In genomic region chr16:91505116-91505601, GRCm38 (mm10) we compare ENCODE assay signal across 13 mouse cellular contexts. TPM values are rescaled to one million over a fixed set of nuclear protein-coding genes. Genes with fewer than 3 reads are reported as not detected.
DNase-seq lines count a peak whose midpoint lies in the region; ATAC-seq lines count a peak whose summit lies in the region.
"Had no signal": no experiment of that assay in that cellular context is flagged by ENCODE, and none has a peak within 500 bp of the region (broad histone marks: within the 10 kb centered on the region; RNA-seq: fewer than 3 reads in every experiment).

No protein-coding gene starts in this region.

- DNase-seq in forebrain, embryonic 14.5 days (ENCODE audit: low spot score), result peak; percentile 23
- DNase-seq in layer of hippocampus, adult 11-12 months (ENCODE audit: low spot score), result peak; percentile 51
- no peak for DNase-seq in layer of hippocampus, postnatal 25 days (ENCODE audit: extremely low spot score in 1 of 2, low spot score in 1 of 2)
- peak; percentile 72 to 85 for DNase-seq in gastrocnemius, adult 8-10 months (ENCODE audit: low spot score in 2 of 2)
- peak; percentile 32 to 40 for DNase-seq in layer of hippocampus, postnatal 36 days
- DNase-seq: embryo, embryonic 11 days had no signal

- WGBS in forebrain, embryonic 14.5 days, result 84% methylated on average over 15 of the region's 15 CpGs
- WGBS in forebrain, embryonic 13.5 days, result 89% methylated on average over 15 of the region's 15 CpGs

- H3K27ac ChIP-seq in forebrain, embryonic 14.5 days (ENCODE audit: low read depth, low read length), result no peak overlapping the region
- H3K27ac ChIP-seq in forebrain, embryonic 13.5 days, result no peak overlapping the region
- H3K27ac ChIP-seq: kidney, postnatal 0 days; limb, embryonic 12.5 days; midbrain, embryonic 12.5 days; neural tube, embryonic 13.5 days had no signal

- no peak overlapping the region for H3K4me2 ChIP-seq in forebrain, embryonic 14.5 days (ENCODE audit: low read length)
- no peak overlapping the region for H3K4me2 ChIP-seq in forebrain, embryonic 13.5 days
- H3K4me2 ChIP-seq: limb, embryonic 12.5 days; midbrain, embryonic 12.5 days; neural tube, embryonic 13.5 days had no signal

- H3K4me3 ChIP-seq in forebrain, embryonic 14.5 days (ENCODE audit: low read depth, low read length), result no peak overlapping the region
- no peak overlapping the region for H3K4me3 ChIP-seq in forebrain, embryonic 13.5 days
- H3K4me3 ChIP-seq: limb, embryonic 12.5 days; midbrain, embryonic 12.5 days; neural tube, embryonic 13.5 days had no signal

- H3K36me3 ChIP-seq in forebrain, embryonic 14.5 days (ENCODE audit: control insufficient read depth, insufficient read depth, low read length), result peaks cover 76% of the 10 kb centered on the region
- peaks cover 82% of the 10 kb centered on the region for H3K36me3 ChIP-seq in forebrain, embryonic 13.5 days (ENCODE audit: poor library complexity, severe bottlenecking)

- no peaks in the 10 kb centered on the region for H3K9me3 ChIP-seq in forebrain, embryonic 14.5 days (replicated peaks; ENCODE audit: control insufficient read depth, low read length)
- no peaks in the 10 kb centered on the region for H3K9me3 ChIP-seq in forebrain, embryonic 13.5 days (replicated peaks)
- H3K9me3 ChIP-seq: limb, embryonic 12.5 days; midbrain, embryonic 12.5 days; neural tube, embryonic 13.5 days had no signal

- no peaks in the 10 kb centered on the region for H3K4me1 ChIP-seq in forebrain, embryonic 14.5 days (ENCODE audit: control insufficient read depth, insufficient read depth, low read length)
- H3K4me1 ChIP-seq in forebrain, embryonic 13.5 days, result no peaks in the 10 kb centered on the region
- H3K4me1 ChIP-seq: limb, embryonic 12.5 days; midbrain, embryonic 12.5 days; neural tube, embryonic 13.5 days had no signal

- no peak for ATAC-seq in forebrain, embryonic 14.5 days
- no peak for ATAC-seq in forebrain, embryonic 13.5 days
- ATAC-seq in erythroid progenitor cell, adult 5-6 weeks (replicated peaks; ENCODE audit: low FRiP score, poor library complexity, severe bottlenecking), result no peak
- ATAC-seq in megakaryocyte progenitor cell, adult 5-6 weeks (replicated peaks; ENCODE audit: poor library complexity), result no peak; the same call in 1 of the 2 replicates

- H3K27me3 ChIP-seq in forebrain, embryonic 14.5 days (replicated peaks; ENCODE audit: control insufficient read depth, insufficient read depth, low read length), result no peaks in the 10 kb centered on the region
- no peaks in the 10 kb centered on the region for H3K27me3 ChIP-seq in forebrain, embryonic 13.5 days
- H3K27me3 ChIP-seq: limb, embryonic 12.5 days; midbrain, embryonic 12.5 days; neural tube, embryonic 13.5 days had no signal

- H3K9ac ChIP-seq in forebrain, embryonic 14.5 days (ENCODE audit: low read length), result no peak overlapping the region
- H3K9ac ChIP-seq in forebrain, embryonic 13.5 days, result no peak overlapping the region
- H3K9ac ChIP-seq: limb, embryonic 12.5 days; midbrain, embryonic 12.5 days; neural tube, embryonic 13.5 days had no signal

RNA-seq across cellular contexts. Expression of gene Ifnar1, which starts 20.1 kb away (rescaled TPM):
- polyA plus RNA-seq in forebrain, embryonic 14.5 days (2014; fragmentation: Nextera tagmentation; extraction: Ambion mirVana), result 40.4 and 45.6 TPM in 2 replicates
- 45.9 and 47.4 TPM in 2 replicates for polyA plus RNA-seq in forebrain, embryonic 13.5 days (2015; fragmentation: Nextera tagmentation; extraction: Ambion mirVana)
- 10 to 100 TPM; 48.8 to 55.6 TPM for total RNA-seq in layer of hippocampus, postnatal 25 days (2021)
- 10 to 100 TPM in 1 of 4 experiments, 1 to 10 TPM in 3; 8.4 to 10.3 (median 8.6) TPM for total RNA-seq in gastrocnemius, adult 8-10 months (2022)
- 10 to 100 TPM; 45.9 to 51.7 TPM for total RNA-seq in layer of hippocampus, postnatal 36 days (2021)
- total RNA-seq in erythroid progenitor cell, adult 5-6 weeks (2015; ENCODE audit: low replicate concordance), result 31.9 and 32.1 TPM in 2 replicates
- 38.1 and 46.3 TPM in 2 replicates for total RNA-seq in erythroid progenitor cell, adult 5-6 weeks (2017; ENCODE audit: low replicate concordance)
- 32.2 and 33.3 TPM in 2 replicates for total RNA-seq in megakaryocyte progenitor cell, adult 5-6 weeks (2015)
- total RNA-seq in megakaryocyte progenitor cell, adult 5-6 weeks (2017), result 34.7 and 36.3 TPM in 2 replicates

RNA-seq across cellular contexts. Expression of gene Ifngr2, which starts 41.7 kb away (rescaled TPM):
- 77.3 and 100 TPM in 2 replicates for polyA plus RNA-seq in forebrain, embryonic 14.5 days (2014; fragmentation: Nextera tagmentation; extraction: Ambion mirVana)
- 44.9 and 63.0 TPM in 2 replicates for polyA plus RNA-seq in forebrain, embryonic 13.5 days (2015; fragmentation: Nextera tagmentation; extraction: Ambion mirVana)
- total RNA-seq in layer of hippocampus, postnatal 25 days (2021), result 10 to 100 TPM; 61.5 to 71.9 TPM
- 10 to 100 TPM; 44.2 to 57.1 (median 54.9) TPM for total RNA-seq in gastrocnemius, adult 8-10 months (2022)
- 10 to 100 TPM; 52.4 to 57.2 TPM for total RNA-seq in layer of hippocampus, postnatal 36 days (2021)
- total RNA-seq in erythroid progenitor cell, adult 5-6 weeks (2015; ENCODE audit: low replicate concordance), result 5.4 and 6.1 TPM in 2 replicates
- total RNA-seq in erythroid progenitor cell, adult 5-6 weeks (2017; ENCODE audit: low replicate concordance), result 2.3 and 5.8 TPM in 2 replicates
- 17.4 and 20.3 TPM in 2 replicates for total RNA-seq in megakaryocyte progenitor cell, adult 5-6 weeks (2015)
- 14.1 and 16.0 TPM in 2 replicates for total RNA-seq in megakaryocyte progenitor cell, adult 5-6 weeks (2017)

Comparison
In these comparisons a context has a peak if more than half of its experiments do, and no peak if none do; other contexts are left out.
1. DNase-seq: peak in forebrain, embryonic 14.5 days (single experiment), layer of hippocampus, adult 11-12 months (single experiment), gastrocnemius, adult 8-10 months (2 of 2) and layer of hippocampus, postnatal 36 days (2 of 2); none in layer of hippocampus, postnatal 25 days (0 of 2).